Mouse (Mus musculus): ENCODE measurements around the gene Top1. TPM values are rescaled to one million over a fixed set of nuclear protein-coding genes. Genes with fewer than 3 reads are reported as not detected.

Gene Top1
- polyA plus RNA-seq, 1 experiment, result 21.5 TPM

DNA sequence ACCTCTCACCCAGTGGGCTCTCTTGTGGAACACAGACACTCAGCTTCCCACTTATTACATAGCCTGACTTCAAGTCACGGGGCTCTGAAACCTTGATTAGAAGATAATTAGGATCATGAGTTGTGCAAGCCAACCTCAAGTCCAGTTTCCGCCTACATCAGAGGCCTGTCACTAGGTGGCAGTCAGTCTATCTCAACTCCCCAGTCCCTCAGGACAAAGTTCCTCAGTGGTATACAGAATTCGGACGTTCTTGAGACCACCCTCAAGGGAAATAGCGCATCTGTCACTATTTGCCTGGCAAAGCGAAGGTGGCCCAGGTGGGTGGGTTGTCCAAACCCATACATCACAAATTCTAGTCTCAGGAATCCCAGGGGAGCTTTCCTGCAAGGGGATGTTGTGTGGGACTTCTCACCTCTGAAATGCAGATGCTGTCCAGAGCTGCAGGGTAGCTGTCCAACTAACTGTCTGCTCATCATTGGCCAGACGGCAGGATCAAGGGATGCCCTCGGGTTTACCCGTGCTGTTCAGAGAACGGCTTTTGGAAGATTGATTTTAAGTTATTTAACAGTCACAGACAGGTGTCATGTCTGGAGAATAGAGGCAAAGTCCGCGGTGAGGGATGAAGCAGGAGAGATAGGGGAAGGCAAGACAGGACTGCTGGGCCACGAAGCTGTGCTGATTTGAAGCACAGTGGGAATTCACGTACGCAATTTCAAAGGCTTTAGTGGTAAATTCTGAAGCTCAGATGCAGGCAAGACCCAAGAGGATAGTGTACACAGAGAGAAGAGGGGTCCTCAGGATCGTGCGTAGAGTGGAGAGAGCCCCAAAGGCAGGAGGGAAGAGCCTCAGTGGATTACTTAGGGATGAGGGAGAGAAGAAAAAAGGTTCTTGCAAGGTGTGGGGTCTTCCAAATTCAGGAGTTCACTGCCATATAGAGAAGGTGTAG is 84.4 kb downstream of the Top1 start:
- no peak overlapping the region for H3K4me3 ChIP-seq (ENCODE audit: insufficient read depth, poor library complexity, severe bottlenecking)
- TF ChIP-seq CEBPB (IDR thresholded peaks at IDR 0.05; ENCODE audit: low read depth) (peak; percentile 34), MAX (IDR thresholded peaks at IDR 0.05) (no peak), USF1 (IDR thresholded peaks at IDR 0.05; ENCODE audit: low read depth) (no peak), MYOG (IDR thresholded peaks at IDR 0.05; ENCODE audit: control insufficient read depth, extremely low read depth, insufficient read length) (no peak), CTCF (IDR thresholded peaks at IDR 0.05; ENCODE audit: control insufficient read depth, insufficient read depth, insufficient read length) (peak; percentile 36), FOSL1 (IDR thresholded peaks at IDR 0.05; ENCODE audit: insufficient read depth, low read length, poor library complexity, severe bottlenecking) (no peak), MYOD1 (IDR thresholded peaks at IDR 0.05; ENCODE audit: control insufficient read depth, insufficient read length, low read depth) (no peak)
- H3K79me2 ChIP-seq (ENCODE audit: control insufficient read depth, insufficient read depth), result peaks cover 36% of the 10 kb centered on the region
- peaks cover 13% of the 10 kb centered on the region for H3K36me3 ChIP-seq (ENCODE audit: control insufficient read depth, insufficient read depth)
- peaks cover 28% of the 10 kb centered on the region for H3K79me3 ChIP-seq (ENCODE audit: low read depth)
- H3K27me3 ChIP-seq (ENCODE audit: control insufficient read depth, insufficient read depth, insufficient read length), result no peaks in the 10 kb centered on the region
- peak overlapping the region; percentile 45 for H3ac ChIP-seq (ENCODE audit: control insufficient read depth, insufficient read length, low read depth)

DNA sequence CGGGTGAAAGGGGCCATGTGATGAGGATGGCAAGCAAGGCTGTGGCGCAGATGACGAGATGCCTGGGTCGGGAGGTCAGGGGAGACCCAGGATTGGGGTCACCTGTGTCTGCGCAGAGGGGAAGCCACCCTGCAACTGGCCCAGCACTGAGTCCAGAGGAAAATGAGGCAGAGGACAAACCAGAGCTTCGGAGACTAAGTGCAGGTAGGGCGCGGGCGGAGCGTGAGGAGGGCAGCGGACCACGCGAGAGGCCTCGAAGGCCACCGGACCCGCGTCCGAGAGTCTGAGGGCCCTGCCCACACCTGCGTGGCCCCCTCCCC is 85.1 kb downstream of the Top1 start:
- Histone ChIP-seq H3ac (ENCODE audit: control insufficient read depth, insufficient read length, low read depth) (peak overlapping the region; percentile 45), H3K79me3 (ENCODE audit: low read depth) (peaks cover 34% of the 10 kb centered on the region), H3K36me3 (ENCODE audit: control insufficient read depth, insufficient read depth) (peaks cover 9% of the 10 kb centered on the region), H3K4me3 (ENCODE audit: insufficient read depth, poor library complexity, severe bottlenecking) (peak overlapping the region; percentile 61), H3K27me3 (ENCODE audit: control insufficient read depth, insufficient read depth, insufficient read length) (no peaks in the 10 kb centered on the region), H3K79me2 (ENCODE audit: control insufficient read depth, insufficient read depth) (peaks cover 42% of the 10 kb centered on the region)
- TF ChIP-seq USF1 (IDR thresholded peaks at IDR 0.05; ENCODE audit: low read depth) (no peak), CTCF (IDR thresholded peaks at IDR 0.05; ENCODE audit: control insufficient read depth, insufficient read depth, insufficient read length) (no peak), MAX (IDR thresholded peaks at IDR 0.05) (no peak)

DNA sequence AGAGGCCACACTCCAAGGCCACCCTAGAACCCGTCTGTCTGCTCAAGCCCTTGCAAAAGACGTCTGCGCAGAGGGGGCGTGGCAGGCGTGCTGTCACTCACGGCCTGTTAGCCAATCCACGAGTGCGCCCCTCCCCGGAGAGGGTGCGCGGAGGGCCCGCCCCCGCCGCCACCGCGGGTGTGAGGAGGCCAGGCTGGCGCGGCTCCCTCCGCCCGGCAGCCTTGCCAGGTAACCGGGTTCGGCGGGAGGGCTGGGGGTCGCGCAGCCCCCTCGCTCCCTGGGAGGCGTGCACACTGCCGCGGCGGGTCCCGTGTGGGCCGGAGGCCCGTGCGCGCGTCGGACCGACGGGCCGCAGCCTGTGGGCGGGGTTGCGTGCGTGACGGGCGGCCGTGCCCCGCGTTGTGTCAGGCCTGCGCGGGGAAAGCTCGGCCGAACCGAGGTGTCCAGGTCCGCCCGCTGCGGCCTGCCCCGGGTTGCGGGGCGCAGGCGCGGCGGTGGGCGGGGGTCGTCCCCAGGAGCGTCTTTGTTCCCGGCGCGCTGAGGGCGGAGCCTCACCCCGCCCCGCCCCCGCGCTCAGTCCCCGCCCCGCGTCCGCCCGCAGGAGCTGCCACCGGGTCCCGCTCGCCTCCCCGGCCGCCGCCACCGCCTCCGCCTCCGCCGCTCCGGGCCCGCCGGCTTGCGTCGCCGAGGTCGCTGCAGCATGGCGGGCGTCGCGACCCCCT is 85.6 kb downstream of the Top1 start, which contains the start of gene Plcg1:
Gene Plcg1, plus strand, starts transcription at position 184 of the 722 bp plus-strand sequence.
- Histone ChIP-seq H3K4me3 (ENCODE audit: insufficient read depth, poor library complexity, severe bottlenecking) (peak within 1 kb of the TSS; percentile 61), H3K36me3 (ENCODE audit: control insufficient read depth, insufficient read depth) (peaks cover 5% of the 10 kb centered on the region), H3K79me2 (ENCODE audit: control insufficient read depth, insufficient read depth) (peaks cover 48% of the 10 kb centered on the region), H3ac (ENCODE audit: control insufficient read depth, insufficient read length, low read depth) (peak within 1 kb of the TSS; percentile 92), H3K79me3 (ENCODE audit: low read depth) (peaks cover 39% of the 10 kb centered on the region), H3K27me3 (ENCODE audit: control insufficient read depth, insufficient read depth, insufficient read length) (no peaks in the 10 kb centered on the region)
- TF ChIP-seq MYOD1 (IDR thresholded peaks at IDR 0.05; ENCODE audit: control insufficient read depth, insufficient read length, low read depth), result no peak
- no peak for TF ChIP-seq CTCF (IDR thresholded peaks at IDR 0.05; ENCODE audit: control insufficient read depth, insufficient read depth, insufficient read length)
- no peak for TF ChIP-seq USF1 (IDR thresholded peaks at IDR 0.05; ENCODE audit: low read depth)
- no peak for TF ChIP-seq MYOG (IDR thresholded peaks at IDR 0.05; ENCODE audit: control insufficient read depth, extremely low read depth, insufficient read length)
- TF ChIP-seq MAX (IDR thresholded peaks at IDR 0.05), result no peak
- TF ChIP-seq FOSL1 (IDR thresholded peaks at IDR 0.05; ENCODE audit: insufficient read depth, low read length, poor library complexity, severe bottlenecking), result no peak
- no peak for TF ChIP-seq CEBPB (IDR thresholded peaks at IDR 0.05; ENCODE audit: low read depth)

DNA sequence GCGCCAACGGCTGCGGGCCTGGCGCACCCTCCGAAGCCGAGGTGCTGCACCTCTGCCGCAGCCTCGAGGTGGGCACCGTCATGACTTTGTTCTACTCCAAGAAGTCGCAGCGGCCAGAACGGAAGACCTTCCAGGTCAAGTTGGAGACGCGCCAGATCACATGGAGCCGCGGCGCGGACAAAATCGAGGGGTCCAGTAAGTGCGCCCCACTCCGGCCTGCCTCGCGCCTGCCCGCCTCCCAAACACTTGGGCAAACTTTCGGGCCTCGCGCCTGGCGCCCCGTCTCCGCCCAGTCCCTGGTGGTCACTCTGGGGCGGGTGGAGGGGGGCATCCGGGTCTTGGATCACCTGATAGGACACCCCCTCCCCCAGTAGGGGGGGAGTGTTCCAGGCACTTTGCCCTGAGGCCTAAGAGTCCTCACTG is 86.2 kb downstream of the Top1 start:
- H3ac ChIP-seq (ENCODE audit: control insufficient read depth, insufficient read length, low read depth), result peak overlapping the region; percentile 92
- H3K79me3 ChIP-seq (ENCODE audit: low read depth), result peaks cover 44% of the 10 kb centered on the region
- H3K36me3 ChIP-seq (ENCODE audit: control insufficient read depth, insufficient read depth), result peaks cover 5% of the 10 kb centered on the region
- H3K27me3 ChIP-seq (ENCODE audit: control insufficient read depth, insufficient read depth, insufficient read length), result no peaks in the 10 kb centered on the region
- peaks cover 53% of the 10 kb centered on the region for H3K79me2 ChIP-seq (ENCODE audit: control insufficient read depth, insufficient read depth)
- TF ChIP-seq USF1 (IDR thresholded peaks at IDR 0.05; ENCODE audit: low read depth), result peak; percentile 19
- peak; percentile 1 for TF ChIP-seq CTCF (IDR thresholded peaks at IDR 0.05; ENCODE audit: control insufficient read depth, insufficient read depth, insufficient read length)
- no peak for TF ChIP-seq FOSL1 (IDR thresholded peaks at IDR 0.05; ENCODE audit: insufficient read depth, low read length, poor library complexity, severe bottlenecking)
- TF ChIP-seq MYOD1 (IDR thresholded peaks at IDR 0.05; ENCODE audit: control insufficient read depth, insufficient read length, low read depth), result no peak
- no peak for TF ChIP-seq MAX (IDR thresholded peaks at IDR 0.05)
- no peak for TF ChIP-seq MYOG (IDR thresholded peaks at IDR 0.05; ENCODE audit: control insufficient read depth, extremely low read depth, insufficient read length)
- TF ChIP-seq CEBPB (IDR thresholded peaks at IDR 0.05; ENCODE audit: low read depth), result no peak
- peak overlapping the region; percentile 61 for H3K4me3 ChIP-seq (ENCODE audit: insufficient read depth, poor library complexity, severe bottlenecking)

DNA sequence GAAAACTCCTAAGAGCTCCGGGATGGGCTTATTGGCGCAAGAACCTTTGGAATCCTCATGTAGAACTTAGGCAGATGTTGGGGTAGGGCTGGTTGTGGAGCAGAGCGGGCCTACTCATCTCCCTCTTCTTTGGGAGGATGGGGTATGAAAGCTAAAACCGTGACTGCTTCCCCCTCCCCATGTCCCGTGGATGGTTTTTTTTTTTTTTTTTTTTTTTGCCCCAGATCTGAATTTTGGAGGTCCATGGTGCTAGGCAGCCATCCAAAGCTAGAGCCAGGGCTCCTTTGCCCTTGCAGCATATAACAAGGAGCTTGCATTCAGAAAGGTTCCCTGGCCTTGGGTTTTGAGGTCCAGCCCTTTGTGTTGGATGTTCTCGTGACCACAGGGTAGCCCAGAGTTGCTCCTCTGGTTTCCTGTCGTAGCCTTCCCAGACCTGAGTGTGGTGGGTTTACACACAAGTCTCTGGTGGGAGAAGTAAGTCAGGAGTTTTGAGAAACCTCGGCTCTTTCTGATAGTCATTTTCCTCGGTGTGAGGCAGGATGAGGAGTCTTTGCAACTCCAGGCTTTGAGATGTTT is 86.8 kb downstream of the Top1 start:
- Histone ChIP-seq H3K79me2 (ENCODE audit: control insufficient read depth, insufficient read depth) (peaks cover 60% of the 10 kb centered on the region), H3K36me3 (ENCODE audit: control insufficient read depth, insufficient read depth) (peaks cover 8% of the 10 kb centered on the region), H3K27me3 (ENCODE audit: control insufficient read depth, insufficient read depth, insufficient read length) (no peaks in the 10 kb centered on the region), H3K4me3 (ENCODE audit: insufficient read depth, poor library complexity, severe bottlenecking) (peak overlapping the region; percentile 61), H3ac (ENCODE audit: control insufficient read depth, insufficient read length, low read depth) (peak overlapping the region; percentile 92), H3K79me3 (ENCODE audit: low read depth) (peaks cover 48% of the 10 kb centered on the region)
- TF ChIP-seq CTCF (IDR thresholded peaks at IDR 0.05; ENCODE audit: control insufficient read depth, insufficient read depth, insufficient read length) (no peak), MYOD1 (IDR thresholded peaks at IDR 0.05; ENCODE audit: control insufficient read depth, insufficient read length, low read depth) (no peak), FOSL1 (IDR thresholded peaks at IDR 0.05; ENCODE audit: insufficient read depth, low read length, poor library complexity, severe bottlenecking) (no peak), CEBPB (IDR thresholded peaks at IDR 0.05; ENCODE audit: low read depth) (no peak)
